Mouse (Mus musculus) neural tube, embryonic 12.5 days (tissue): ENCODE data around the gene Nid1. TPM values are rescaled to one million over a fixed set of nuclear protein-coding genes. Genes with fewer than 3 reads are reported as not detected.
"Not testable (repeated sequence)": the region's sequence is repeated elsewhere in the genome, so short reads cannot be mapped to it uniquely, and the experiment has no call there.

Experiments
- ATAC-seq: fragments of 200-750 bp; cut with Nextera tagmentation; 2 replicates; pipeline ENCODE4 v1.8.0; 2017; ENCODE audit warnings: low read depth, mild to moderate bottlenecking, moderate TSS enrichment, moderate library complexity; ENCODE audit not compliant: low FRiP score
- H3K27ac ChIP-seq: fragments of 300-500 bp; sonication (generic); 2 replicates; pipeline ENCODE4 v1.5.1; 2016
- H3K27me3 ChIP-seq: fragments of 300-500 bp; sonication (generic); replicated peaks from 2 replicates; pipeline ENCODE4 v1.6.1; 2016; ENCODE audit warnings: mild to moderate bottlenecking
- H3K36me3 ChIP-seq: fragments of 300-500 bp; sonication (generic); 2 replicates; pipeline ENCODE4 v1.6.1; 2016; ENCODE audit warnings: mild to moderate bottlenecking
- H3K4me1 ChIP-seq: fragments of 300-500 bp; sonication (generic); 2 replicates; pipeline ENCODE4 v1.6.1; 2016
- H3K4me2 ChIP-seq: fragments of 300-500 bp; sonication (generic); replicated peaks from 2 replicates; pipeline ENCODE4 v1.6.1; 2016; ENCODE audit warnings: mild to moderate bottlenecking
- H3K4me3 ChIP-seq: fragments of 300-500 bp; sonication (generic); 2 replicates; pipeline ENCODE4 v1.5.1; 2016
- H3K9ac ChIP-seq: fragments of 300-500 bp; sonication (generic); 2 replicates; pipeline ENCODE4 v1.6.1; 2016; ENCODE audit warnings: mild to moderate bottlenecking
- H3K9me3 ChIP-seq: fragments of 300-500 bp; sonication (generic); 2 replicates; pipeline ENCODE4 v1.6.1; 2016; ENCODE audit warnings: mild to moderate bottlenecking
- WGBS: fragments of 180-500 bp; shearing (Covaris S2); methylation state at CpG from one replicate; pipeline ENCODE4 v1.1.7; 2016; 5-methylcytosine and 5-hydroxymethylcytosine counted together
- polyA plus RNA-seq: library from polyadenylated mRNA; unstranded; fragments of >200 nt; fragmentation: Nextera tagmentation; extraction: Ambion mirVana; gene quantifications from 2 replicates; pipeline ENCODE4 v1.2.1, GENCODE M21; 2016

The Nid1 gene
- polyA plus RNA-seq = 44.7 and 60.2 TPM in 2 replicates

GRCm38 (mm10) chr13:13437460-13438015 is at the start of gene Nid1:
Gene Nid1, plus strand, starts transcription at chr13:13437551.
- not testable (repeated sequence) for H3K4me1 ChIP-seq, H3K9me3 ChIP-seq, H3K27me3 ChIP-seq, H3K36me3 ChIP-seq, H3K27ac ChIP-seq, H3K9ac ChIP-seq
- under 1% methylated on average over 35 of the region's 39 CpGs for WGBS
- peak within 1 kb of the TSS; percentile 48 for H3K4me2 ChIP-seq
- 0 out of 2 replicates have a peak within 1 kb of the TSS, but pooled peaks have one; percentile 13 for H3K4me3 ChIP-seq
- peak; percentile 62 for ATAC-seq

DNA sequence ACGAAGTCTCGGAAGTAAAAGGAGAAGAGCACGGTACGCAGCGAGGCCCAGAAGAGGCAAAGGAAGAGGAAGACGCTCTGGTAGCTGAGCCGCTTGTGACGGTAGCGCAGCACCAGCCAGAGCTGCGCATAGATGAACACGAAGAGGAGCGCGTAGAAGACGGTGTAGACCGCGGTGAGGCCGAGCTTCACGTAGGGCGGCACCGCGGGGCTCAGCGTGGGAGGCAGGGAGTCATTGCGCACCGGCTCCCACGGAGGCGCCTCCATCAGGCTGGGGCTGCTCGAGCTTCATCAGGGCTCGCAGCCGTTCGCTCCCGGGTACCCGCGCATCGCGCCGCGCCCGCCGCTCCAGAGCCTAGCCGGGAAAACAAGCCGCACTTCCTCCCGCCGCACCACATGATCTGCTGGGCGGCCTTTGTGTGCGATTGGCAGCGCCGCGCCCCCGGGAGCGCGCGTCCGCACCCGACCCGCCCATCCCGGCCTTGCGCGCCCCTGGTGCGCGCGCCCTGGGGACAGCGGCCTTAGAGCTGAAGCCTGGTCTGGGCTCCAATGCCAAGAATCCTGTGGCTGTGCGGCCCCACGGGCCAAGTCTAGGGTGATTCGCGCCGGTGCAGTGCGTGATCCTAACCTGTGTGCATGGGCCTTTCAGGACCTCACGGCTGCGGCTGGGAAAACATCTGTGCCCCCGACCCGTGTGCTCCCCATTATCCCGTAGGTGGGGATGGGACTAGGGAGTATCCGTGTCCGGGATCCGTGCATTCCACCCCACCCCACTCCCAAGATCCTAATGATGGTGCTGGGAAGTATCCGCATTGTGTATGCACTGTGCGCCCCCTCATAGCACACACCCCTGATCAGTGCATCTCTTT is 43.9 kb upstream of the Nid1 start, which contains the start of gene Gpr137b:
Gene Gpr137b (minus strand): TSS at position 787 of the 868 bp plus-strand sequence.
- under 1% methylated on average over 61 of the region's 78 CpGs for WGBS
- H3K4me3 ChIP-seq = peak within 1 kb of the TSS; percentile 35
- not testable (repeated sequence) for H3K9me3 ChIP-seq, H3K36me3 ChIP-seq, H3K4me1 ChIP-seq, H3K27me3 ChIP-seq, H3K27ac ChIP-seq
- ATAC-seq = peak; percentile 91
- peak within 1 kb of the TSS; percentile 48; the same call in 1 of the 2 replicates for H3K9ac ChIP-seq
- peak within 1 kb of the TSS; percentile 52 for H3K4me2 ChIP-seq

- not testable (repeated sequence) for H3K9ac ChIP-seq, H3K27me3 ChIP-seq, H3K4me1 ChIP-seq, H3K9me3 ChIP-seq, H3K27ac ChIP-seq, H3K36me3 ChIP-seq
- peak overlapping the region; percentile 25; the same call in 1 of the 2 replicates for H3K4me3 ChIP-seq
- H3K4me2 ChIP-seq = peak overlapping the region; percentile 52
- peak; percentile 79 for ATAC-seq
- WGBS = 2% methylated on average over 15 of the region's 15 CpGs
These were observed 43.3 kb upstream of the Nid1 start for GRCm38 (mm10) chr13:13394096-13394395.

- ATAC-seq, H3K27me3 ChIP-seq, H3K9ac ChIP-seq, H3K27ac ChIP-seq, H3K4me3 ChIP-seq, H3K36me3 ChIP-seq, H3K4me2 ChIP-seq, H3K9me3 ChIP-seq, H3K4me1 ChIP-seq: not testable (repeated sequence)
- WGBS = 79% methylated on average over 3 of the region's 3 CpGs
These were observed 36.5 kb upstream of the Nid1 start for GRCm38 (mm10) chr13:13400851-13401250.

- H3K27me3 ChIP-seq, H3K4me3 ChIP-seq, H3K36me3 ChIP-seq, H3K4me2 ChIP-seq, H3K4me1 ChIP-seq, H3K9me3 ChIP-seq, H3K27ac ChIP-seq, ATAC-seq, H3K9ac ChIP-seq: not testable (repeated sequence)
- WGBS = 84% methylated on average over 5 of the region's 5 CpGs
These were observed 34.5 kb upstream of the Nid1 start for GRCm38 (mm10) chr13:13402818-13403217.

GRCm38 (mm10) chr13:13403366-13403765 is 34.0 kb upstream of the Nid1 start:
- H3K9ac ChIP-seq, H3K4me3 ChIP-seq, ATAC-seq, H3K9me3 ChIP-seq, H3K4me1 ChIP-seq, H3K4me2 ChIP-seq, H3K27me3 ChIP-seq, H3K36me3 ChIP-seq, H3K27ac ChIP-seq: not testable (repeated sequence)
- 88% methylated on average over 3 of the region's 3 CpGs for WGBS

DNA sequence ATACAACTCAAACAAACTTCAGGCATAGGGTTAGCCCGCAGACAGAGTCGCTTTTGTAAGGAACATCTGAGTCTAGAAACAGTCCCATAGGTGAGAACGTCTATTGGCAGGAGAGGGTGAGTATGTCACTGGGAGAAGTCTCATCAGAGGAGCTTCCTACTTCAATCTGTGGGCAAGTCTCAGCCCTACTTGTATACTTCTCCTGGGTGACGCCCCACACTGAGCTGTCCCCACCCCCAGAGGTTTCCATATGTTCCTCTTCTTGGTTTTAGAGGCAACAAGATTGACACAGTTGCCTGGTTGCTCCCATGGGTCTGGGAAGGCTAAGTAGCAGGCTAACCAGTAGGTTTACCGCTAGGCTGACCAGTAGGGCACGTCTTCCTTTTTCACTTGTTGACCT is 33.5 kb upstream of the Nid1 start:
- not testable (repeated sequence) for ATAC-seq, H3K4me2 ChIP-seq, H3K9me3 ChIP-seq, H3K27me3 ChIP-seq, H3K4me1 ChIP-seq, H3K4me3 ChIP-seq, H3K27ac ChIP-seq, H3K9ac ChIP-seq, H3K36me3 ChIP-seq
- WGBS = 81% methylated on average over 6 of the region's 6 CpGs

GRCm38 (mm10) chr13:13404517-13405155 is 32.7 kb upstream of the Nid1 start:
- H3K9me3 ChIP-seq, ATAC-seq, H3K27me3 ChIP-seq, H3K4me2 ChIP-seq, H3K4me1 ChIP-seq, H3K9ac ChIP-seq, H3K27ac ChIP-seq, H3K36me3 ChIP-seq, H3K4me3 ChIP-seq: not testable (repeated sequence)
- 75% methylated on average over 6 of the region's 6 CpGs for WGBS

DNA sequence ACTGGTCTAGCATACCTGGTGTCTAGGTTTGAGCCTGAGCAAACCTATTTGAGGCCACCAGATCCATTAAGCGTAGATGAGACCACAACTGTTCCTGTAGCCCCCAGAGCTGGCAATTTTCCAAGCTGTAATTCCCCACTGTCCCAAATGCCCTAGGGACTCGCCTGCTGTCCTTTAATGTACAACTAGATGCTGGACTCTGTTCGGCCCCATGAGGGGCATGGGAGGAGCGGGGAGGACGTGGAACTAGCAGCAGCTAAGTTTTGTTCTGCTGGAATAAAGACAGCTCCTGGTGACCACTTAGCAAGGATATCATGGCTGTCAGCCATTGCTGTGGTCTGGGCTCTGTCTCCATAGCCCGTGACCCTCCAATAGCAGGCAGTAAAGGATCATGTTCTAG is 31.8 kb upstream of the Nid1 start:
- not testable (repeated sequence) for H3K9me3 ChIP-seq, H3K4me2 ChIP-seq, H3K36me3 ChIP-seq, H3K9ac ChIP-seq, H3K27me3 ChIP-seq, H3K27ac ChIP-seq, H3K4me3 ChIP-seq, ATAC-seq, H3K4me1 ChIP-seq
- WGBS = no CpG with 5 or more reads among the region's 6 CpGs

- no peak overlapping the region for H3K9ac ChIP-seq
- H3K9me3 ChIP-seq = no peaks in the 10 kb centered on the region
- H3K27me3 ChIP-seq = no peaks in the 10 kb centered on the region
- H3K4me3 ChIP-seq = no peak overlapping the region
- no peaks in the 10 kb centered on the region for H3K36me3 ChIP-seq
- H3K4me2 ChIP-seq = no peak overlapping the region
- ATAC-seq = no peak
- no peaks in the 10 kb centered on the region for H3K4me1 ChIP-seq
- no peak overlapping the region for H3K27ac ChIP-seq
- WGBS = 85% methylated on average over 3 of the region's 3 CpGs
These were observed 23.1 kb upstream of the Nid1 start for GRCm38 (mm10) chr13:13414206-13414605.

- not testable (repeated sequence) for H3K27ac ChIP-seq, H3K9ac ChIP-seq, H3K27me3 ChIP-seq, H3K36me3 ChIP-seq, H3K4me3 ChIP-seq, H3K9me3 ChIP-seq, H3K4me1 ChIP-seq
- 39% methylated on average over 23 of the region's 23 CpGs for WGBS
- peak overlapping the region; percentile 32; the same call in 1 of the 2 replicates for H3K4me2 ChIP-seq
- ATAC-seq = peak; percentile 65
These were observed 22.0 kb upstream of the Nid1 start for GRCm38 (mm10) chr13:13415120-13416006.

GRCm38 (mm10) chr13:13416007-13416337 is 21.4 kb upstream of the Nid1 start:
- ATAC-seq = peak; percentile 48
- WGBS = 78% methylated on average over 4 of the region's 4 CpGs
- not testable (repeated sequence) for H3K4me2 ChIP-seq, H3K9ac ChIP-seq, H3K4me1 ChIP-seq, H3K9me3 ChIP-seq, H3K4me3 ChIP-seq, H3K36me3 ChIP-seq, H3K27ac ChIP-seq, H3K27me3 ChIP-seq
